Mouse (Mus musculus) gastrocnemius, postnatal 4 days (tissue): ENCODE results near the gene Fhl5. TPM values are rescaled to one million over a fixed set of nuclear protein-coding genes. Genes with fewer than 3 reads are reported as not detected.
"Not testable (repeated sequence)": the region's sequence is repeated elsewhere in the genome, so short reads cannot be mapped to it uniquely, and the experiment has no call there.

Source experiments
- DNase-seq, 2 experiments: peaks; one replicate each; pipeline ENCODE4 v3.0.0; 2021 to 2022; ENCODE audit warnings: low spot score in 2 of 2, mixed read lengths in 2 of 2
- long read RNA-seq, 2 experiments: library from polyadenylated mRNA; stranded (forward); transcript quantifications; one replicate each; pipeline ENCODE4 v2.0.0; 2021
- total RNA-seq, 2 experiments: library from RNA; stranded (reverse); gene quantifications; 2 replicates each; pipeline ENCODE4 v1.2.3; 2021

Gene Fhl5
- 1 to 10 TPM; 2.5 to 3.9 TPM for total RNA-seq
- long read RNA-seq, experiment 1, partial matches to known transcripts: 0 of 1 reads
- long read RNA-seq, experiment 1, other reads (novel, unspliced or antisense): 1 of 1 reads
- long read RNA-seq, experiment 2, partial matches to known transcripts: 0 of 1 reads
- long read RNA-seq, experiment 2, other reads (novel, unspliced or antisense): 1 of 1 reads

GRCm38 (mm10) chr4:25242776-25243175 is at the start of gene Fhl5:
Gene Fhl5, minus strand, starts transcription at chr4:25242876.
- DNase-seq: no peak

GRCm38 (mm10) chr4:25285002-25285401 is 42.3 kb upstream of the Fhl5 start:
- DNase-seq: not testable (repeated sequence)

GRCm38 (mm10) chr4:25281671-25282038 is 39.0 kb upstream of the Fhl5 start, which contains the start of gene Ufl1:
Gene Ufl1, minus strand, starts transcription at chr4:25281821.
- peak; percentile 94 to 98 for DNase-seq

- no peak for DNase-seq
Measured at GRCm38 (mm10) chr4:25280938-25281670, 38.4 kb upstream of the Fhl5 start.

- no peak for DNase-seq
Measured at GRCm38 (mm10) chr4:25272861-25273627, 30.4 kb upstream of the Fhl5 start.

- DNase-seq: no peak
Measured at GRCm38 (mm10) chr4:25271926-25272325, 29.2 kb upstream of the Fhl5 start.

GRCm38 (mm10) chr4:25267144-25267543 is 24.5 kb upstream of the Fhl5 start:
- no peak for DNase-seq

- DNase-seq: no peak
Measured at GRCm38 (mm10) chr4:25257822-25258398, 15.2 kb upstream of the Fhl5 start.

- not testable (repeated sequence) for DNase-seq
Measured at GRCm38 (mm10) chr4:25235663-25236062, 7.0 kb downstream of the Fhl5 start.

- DNase-seq: not testable (repeated sequence)
Measured at GRCm38 (mm10) chr4:25233767-25234166, 8.9 kb downstream of the Fhl5 start.

GRCm38 (mm10) chr4:25232546-25232945 is 10.1 kb downstream of the Fhl5 start:
- DNase-seq: no peak

GRCm38 (mm10) chr4:25227527-25227926 is 15.1 kb downstream of the Fhl5 start:
- no peak for DNase-seq

- DNase-seq: no peak
Measured at GRCm38 (mm10) chr4:25221927-25222326, 20.7 kb downstream of the Fhl5 start.

- no peak for DNase-seq
Measured at GRCm38 (mm10) chr4:25213451-25213850, 29.2 kb downstream of the Fhl5 start.

- DNase-seq: no peak
Measured at GRCm38 (mm10) chr4:25206166-25206565, 36.5 kb downstream of the Fhl5 start.

GRCm38 (mm10) chr4:25197310-25197709 is 45.4 kb downstream of the Fhl5 start:
- DNase-seq: no peak

- no peak for DNase-seq
Measured at GRCm38 (mm10) chr4:25179617-25180208, 63.0 kb downstream of the Fhl5 start.
